Mouse (Mus musculus) CH12.LX (cell line): ENCODE results near the gene Tmco3. TPM values are rescaled to one million over a fixed set of nuclear protein-coding genes. Genes with fewer than 3 reads are reported as not detected.
A peak's percentile ranks its signal among the peaks of the same experiment; 100 is the strongest.

Experiments used
- DNase-seq: peaks from one replicate; pipeline ENCODE4 v3.0.0-alpha.2; 2013; ENCODE audit errors: extremely low read depth
- H3K27ac ChIP-seq: 2 replicates; pipeline ENCODE4 v1.5.1; 2012; ENCODE audit warnings: low read depth, mild to moderate bottlenecking, control low read depth, moderate library complexity; ENCODE audit not compliant: insufficient read depth
- H3K27me3 ChIP-seq: replicated peaks from 2 replicates; pipeline ENCODE3; 2012; ENCODE audit warnings: inconsistent platforms
- H3K36me3 ChIP-seq, 2 experiments: replicated peaks in 1 of 2; 2 replicates each; pipeline versions ENCODE3 to v1.6.1; 2012; ENCODE audit warnings: inconsistent platforms in 1 of 2, low read length in 1 of 2, mild to moderate bottlenecking in 1 of 2, mixed read lengths in 1 of 2, moderate library complexity in 1 of 2; ENCODE audit not compliant: control insufficient read depth in 1 of 2, insufficient read depth in 1 of 2
- H3K4me1 ChIP-seq, 2 experiments: 2 replicates each; pipeline ENCODE4 v1.6.1; 2012; ENCODE audit warnings: inconsistent platforms in 1 of 2, moderate library complexity in 1 of 2; ENCODE audit not compliant: insufficient read depth in 2 of 2, control insufficient read depth in 1 of 2
- H3K4me2 ChIP-seq: 2 replicates; pipeline ENCODE4 v1.6.1; 2012; ENCODE audit warnings: low read depth, mild to moderate bottlenecking, control low read depth; ENCODE audit not compliant: poor library complexity, insufficient read depth, severe bottlenecking
- H3K4me3 ChIP-seq, 3 experiments: fragments of 150-350 bp in 1 of 3; sonication (generic) in 1 of 3; replicated peaks in 1 of 3; 2 replicates each; pipeline versions ENCODE3 to v1.5.1; 2011 to 2012; ENCODE audit warnings: low read depth in 2 of 3, low read length in 2 of 3, mild to moderate bottlenecking in 2 of 3, moderate library complexity in 2 of 3, control low read depth in 1 of 3, improper control_type of control experiment in 1 of 3, inconsistent platforms in 1 of 3, mixed read lengths in 1 of 3; ENCODE audit not compliant: poor library complexity in 1 of 3
- H3K79me2 ChIP-seq: replicated peaks from 2 replicates; pipeline ENCODE4 v1.6.1; 2012; ENCODE audit warnings: mild to moderate bottlenecking, moderate library complexity; ENCODE audit not compliant: control insufficient read depth, poor library complexity, insufficient read depth, severe bottlenecking; ENCODE audit errors: extremely low read depth
- H3K9ac ChIP-seq: 2 replicates; pipeline ENCODE4 v1.6.1; 2012; ENCODE audit warnings: low read depth, mild to moderate bottlenecking, control low read depth, moderate library complexity; ENCODE audit not compliant: insufficient read depth
- H3K9me3 ChIP-seq: replicated peaks from 2 replicates; pipeline ENCODE3; 2012; ENCODE audit warnings: low read length, inconsistent platforms, mixed read lengths
- BHLHE40 ChIP-seq: IDR thresholded peaks from 2 replicates; pipeline ENCODE4 v1.6.1; 2011; ENCODE audit warnings: mild to moderate bottlenecking, low read depth, low read length, improper control_type of control experiment
- CHD1 ChIP-seq: IDR thresholded peaks from 2 replicates; pipeline ENCODE4 v1.6.1; 2012; ENCODE audit warnings: low read depth, low read length, improper control_type of control experiment, inconsistent platforms
- CHD2 ChIP-seq: IDR thresholded peaks from 2 replicates; pipeline ENCODE4 v1.6.1; 2011; ENCODE audit warnings: low read length, improper control_type of control experiment
- CTCF ChIP-seq, 2 experiments: IDR thresholded peaks in 1 of 2; conservative IDR thresholded peaks in 1 of 2; 2 replicates each; pipeline ENCODE4 v1.5.1; 2011 to 2012; ENCODE audit warnings: low read depth in 2 of 2, low read length in 2 of 2, improper control_type of control experiment in 1 of 2, inconsistent platforms in 1 of 2, mild to moderate bottlenecking in 1 of 2, moderate library complexity in 1 of 2
- E2F4 ChIP-seq: IDR thresholded peaks from 2 replicates; pipeline ENCODE4 v1.6.1; 2011; ENCODE audit warnings: low read depth, low read length, improper control_type of control experiment; ENCODE audit not compliant: insufficient replicate concordance
- ELF1 ChIP-seq: IDR thresholded peaks from 2 replicates; pipeline ENCODE4 v1.6.1; 2014; ENCODE audit warnings: low read depth, mild to moderate bottlenecking, inconsistent platforms, low read length, improper control_type of control experiment
- EP300 ChIP-seq: IDR thresholded peaks from 2 replicates; pipeline ENCODE4 v1.6.1; 2011; ENCODE audit warnings: low read length, improper control_type of control experiment
- IRF4 ChIP-seq: IDR thresholded peaks from 2 replicates; pipeline ENCODE4 v1.6.1; 2014; ENCODE audit warnings: low read depth, mild to moderate bottlenecking, inconsistent platforms, low read length, improper control_type of control experiment
- JUN ChIP-seq: IDR thresholded peaks from 2 replicates; pipeline ENCODE4 v1.6.1; 2011; ENCODE audit warnings: low read depth, mild to moderate bottlenecking, low read length, improper control_type of control experiment, moderate library complexity; ENCODE audit not compliant: insufficient read depth
- JUND ChIP-seq: conservative IDR thresholded peaks from 2 replicates; pipeline ENCODE4 v1.6.1; 2011; ENCODE audit warnings: low read depth, low read length, improper control_type of control experiment
- MAFK ChIP-seq: IDR thresholded peaks from 2 replicates; pipeline ENCODE4 v1.6.1; 2011; ENCODE audit warnings: low read length, improper control_type of control experiment; ENCODE audit not compliant: insufficient replicate concordance
- MAX ChIP-seq: IDR thresholded peaks from 2 replicates; pipeline ENCODE4 v1.6.1; 2011; ENCODE audit warnings: low read length, improper control_type of control experiment
- MEF2A ChIP-seq: IDR thresholded peaks from 2 replicates; pipeline ENCODE4 v1.6.1; 2014; ENCODE audit warnings: low read depth, mild to moderate bottlenecking, inconsistent platforms, low read length, improper control_type of control experiment, borderline replicate concordance
- MXI1 ChIP-seq: IDR thresholded peaks from 2 replicates; pipeline ENCODE4 v1.6.1; 2011; ENCODE audit warnings: mild to moderate bottlenecking, low read depth, low read length, improper control_type of control experiment
- MYC ChIP-seq: IDR thresholded peaks from 2 replicates; pipeline ENCODE4 v1.6.1; 2011; ENCODE audit warnings: low read depth, mild to moderate bottlenecking, improper control_type of control experiment, low read length
- NRF1 ChIP-seq: IDR thresholded peaks from 2 replicates; pipeline ENCODE4 v1.6.1; 2014; ENCODE audit warnings: low read depth, mild to moderate bottlenecking, inconsistent platforms, low read length, improper control_type of control experiment, moderate library complexity
- PAX5 ChIP-seq: IDR thresholded peaks from 2 replicates; pipeline ENCODE4 v1.6.1; 2012; ENCODE audit warnings: low read length, inconsistent platforms, mixed read lengths
- POLR2A ChIP-seq: IDR thresholded peaks from 2 replicates; pipeline ENCODE4 v1.6.1; 2011; ENCODE audit warnings: low read depth, mild to moderate bottlenecking, improper control_type of control experiment, low read length
- POLR2AphosphoS2 ChIP-seq: IDR thresholded peaks from 2 replicates; pipeline ENCODE4 v1.6.1; 2011; ENCODE audit warnings: low read depth, low read length, improper control_type of control experiment
- RCOR1 ChIP-seq: conservative IDR thresholded peaks from 2 replicates; pipeline ENCODE4 v1.6.1; 2012; ENCODE audit warnings: low read depth, mild to moderate bottlenecking, inconsistent platforms, low read length, improper control_type of control experiment
- SIN3A ChIP-seq: IDR thresholded peaks from 2 replicates; pipeline ENCODE4 v1.6.1; 2012; ENCODE audit warnings: low read length, improper control_type of control experiment, inconsistent platforms
- SMC3 ChIP-seq: IDR thresholded peaks from 2 replicates; pipeline ENCODE4 v1.6.1; 2011; ENCODE audit warnings: low read depth, low read length, improper control_type of control experiment
- TBP ChIP-seq: conservative IDR thresholded peaks from 2 replicates; pipeline ENCODE4 v1.6.1; 2011; ENCODE audit warnings: low read depth, low read length, improper control_type of control experiment
- TCF12 ChIP-seq: IDR thresholded peaks from 2 replicates; pipeline ENCODE4 v1.6.1; 2014; ENCODE audit warnings: low read depth, mild to moderate bottlenecking, inconsistent platforms, low read length, improper control_type of control experiment
- UBTF ChIP-seq: IDR thresholded peaks from 2 replicates; pipeline ENCODE4 v1.6.1; 2012; ENCODE audit warnings: low read depth, mild to moderate bottlenecking, inconsistent platforms, low read length, improper control_type of control experiment, moderate library complexity
- USF1 ChIP-seq: IDR thresholded peaks from 2 replicates; pipeline ENCODE4 v1.6.1; 2014; ENCODE audit warnings: low read depth, mild to moderate bottlenecking, inconsistent platforms, low read length, improper control_type of control experiment
- dilution Hi-C: fragments of 300-500 bp; cut with MboI; formaldehyde crosslinking; loops from 2 replicates; pipeline ENCODE4 v1.14.3; 2020; ENCODE audit warnings: low sequenced_read_pairs; ENCODE audit not compliant: extremely low pct_unique_long_range_greater_than_20kb, extremely low pct_ligation_motif_present
- in situ Hi-C: fragments of 300-500 bp; cut with MboI; formaldehyde crosslinking; loops from 3 replicates; pipeline ENCODE4 v1.14.3; 2019; ENCODE audit warnings: low sequenced_read_pairs, low pct_ligation_motif_present, low pct_unique_long_range_greater_than_20kb, mixed read lengths
- polyA plus RNA-seq: library from polyadenylated mRNA; unstranded; fragments of >175 nt; gene quantifications from 2 replicates; pipeline ENCODE4 v1.2.1, GENCODE M21; 2012; ENCODE audit warnings: low read depth; ENCODE audit not compliant: insufficient read length
- total RNA-seq, 2 experiments: library from RNA; depleted of rRNA; stranded (reverse); fragments of 300-350 nt in 1 of 2; fragments of >200 nt in 1 of 2; gene quantifications; 2 replicates each; pipeline ENCODE4 v1.2.3; 2012 to 2014

The Tmco3 gene
- total and polyA plus RNA-seq, 3 experiments = 7.3 to 15.1 (median 10.1) TPM

GRCm38 (mm10) chr8:13276941-13277447 lies 11.0 kb upstream of the Tmco3 start:
- TF ChIP-seq IRF4 (peak; percentile 86), POLR2A (no peak), CHD1 (no peak), SMC3 (no peak), PAX5 (no peak), CTCF (conservative IDR thresholded peaks at IDR 0.05 in 1 of 2, IDR thresholded peaks at IDR 0.05 in 1 of 2; ENCODE audit: low read depth in 2 of 2, low read length in 2 of 2) (no peak), JUND (peak; percentile 39; the same call in 1 of the 2 replicates), NRF1 (no peak), EP300 (peak; percentile 82), ELF1 (no peak), TCF12 (no peak), BHLHE40 (no peak), CHD2 (no peak), USF1 (no peak), MYC (no peak), E2F4 (no peak), SIN3A (no peak), MXI1 (no peak), MAX (no peak), RCOR1 (no peak), UBTF (no peak), MAFK (no peak), JUN (no peak), POLR2AphosphoS2 (no peak), TBP (no peak), MEF2A (no peak)
- no peaks in the 10 kb centered on the region for H3K27me3 ChIP-seq
- no peaks in the 10 kb centered on the region for H3K79me2 ChIP-seq
- H3K4me3 ChIP-seq = peak overlapping the region in 1 of 3 experiments; percentile 31
- dilution Hi-C loops (no loop called here), in situ Hi-C loops (no loop called here)
- DNase-seq = no peak
- H3K36me3 ChIP-seq = peaks cover 8 to 37% of the 10 kb centered on the region in 2 experiments
- H3K9ac ChIP-seq = no peak overlapping the region
- peaks cover 7 to 13% of the 10 kb centered on the region in 2 experiments; a peak in 3 of 4 replicates for H3K4me1 ChIP-seq
- no peaks in the 10 kb centered on the region for H3K9me3 ChIP-seq
- 0 out of 2 replicates have a peak overlapping the region, but pooled peaks have one; percentile 33 for H3K27ac ChIP-seq
- no peak overlapping the region for H3K4me2 ChIP-seq
